Mouse (Mus musculus) bone marrow macrophage, adult 2 months (primary cell): ENCODE measurements around the gene Lpar1.

Source experiments
- CTCF ChIP-seq: IDR thresholded peaks from 2 replicates; pipeline ENCODE4 v1.5.1; 2012; ENCODE audit warnings: low read depth, mild to moderate bottlenecking, low read length, moderate library complexity
- POLR2A ChIP-seq: IDR thresholded peaks from 2 replicates; pipeline ENCODE4 v1.6.1; 2012; ENCODE audit warnings: mild to moderate bottlenecking, low read depth, low read length, borderline replicate concordance

GRCm38 (mm10) chr4:58533519-58533918, 20.2 kb downstream of the Lpar1 start:
- TF ChIP-seq CTCF: no peak
- no peak for TF ChIP-seq POLR2A
